Mouse (Mus musculus): Measurements from ENCODE around the gene Prmt2. TPM values are rescaled to one million over a fixed set of nuclear protein-coding genes. Genes with fewer than 3 reads are reported as not detected.

Gene Prmt2
- polyA plus RNA-seq, 1 experiment, result 7.0 TPM

- Histone ChIP-seq H3K4me3 (ENCODE audit: control insufficient read depth, low read depth, low read length) (no peak overlapping the region), H3K36me3 (ENCODE audit: control insufficient read depth, insufficient read depth, low read length) (no peaks in the 10 kb centered on the region), H3K27ac (ENCODE audit: control insufficient read depth, insufficient read depth, low read depth, low read length) (no peak overlapping the region), H3K27me3 (ENCODE audit: control insufficient read depth, insufficient read depth, low read length) (no peaks in the 10 kb centered on the region), H3K4me1 (ENCODE audit: control insufficient read depth, insufficient read depth, low read length) (peaks cover 7% of the 10 kb centered on the region)
- no peak for TF ChIP-seq POLR2A (IDR thresholded peaks at IDR 0.05; ENCODE audit: control insufficient read depth, low read depth, low read length)
- no peak for TF ChIP-seq CTCF (IDR thresholded peaks at IDR 0.05; ENCODE audit: control insufficient read depth, insufficient read depth, insufficient replicate concordance, low read depth, low read length)
These were observed 22.0 kb upstream of the Prmt2 start for GRCm38 (mm10) chr10:76259566-76260232.

DNA sequence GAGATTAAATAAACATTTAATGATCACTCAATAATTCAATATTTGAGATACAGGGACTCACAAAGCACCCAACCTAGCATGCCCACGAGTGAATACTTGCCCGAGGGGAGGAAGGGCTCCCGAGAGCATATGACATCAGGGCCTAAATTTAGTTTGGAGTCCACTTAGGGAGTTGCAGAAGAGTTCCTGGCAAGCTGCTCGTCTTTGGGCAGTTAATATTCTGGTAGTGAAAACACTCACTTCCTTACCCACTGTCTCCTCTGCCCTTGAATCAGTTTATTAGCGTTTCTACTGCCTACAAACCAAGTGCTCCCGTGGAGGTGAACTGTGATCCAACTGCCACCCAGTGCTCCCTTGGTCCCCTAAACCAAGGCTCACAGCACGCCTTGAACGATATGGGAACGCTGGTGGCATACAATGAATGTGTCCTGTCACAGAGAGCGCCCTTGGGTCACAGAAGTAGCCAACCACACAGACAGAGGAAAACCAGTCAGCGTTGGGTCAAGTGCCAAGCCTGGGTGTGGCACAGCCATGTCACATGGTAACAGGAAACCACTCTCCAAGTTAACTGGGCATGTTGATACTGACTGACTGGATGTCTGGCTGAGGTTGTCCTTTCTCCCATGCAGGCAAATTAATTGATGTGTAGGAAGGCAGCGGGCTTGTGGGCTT lies 20.2 kb upstream of the Prmt2 start:
- H3K36me3 ChIP-seq (ENCODE audit: control insufficient read depth, insufficient read depth, low read length), result no peaks in the 10 kb centered on the region
- TF ChIP-seq POLR2A (IDR thresholded peaks at IDR 0.05; ENCODE audit: control insufficient read depth, low read depth, low read length) (no peak), CTCF (IDR thresholded peaks at IDR 0.05; ENCODE audit: control insufficient read depth, insufficient read depth, insufficient replicate concordance, low read depth, low read length) (no peak)
- H3K4me3 ChIP-seq (ENCODE audit: control insufficient read depth, low read depth, low read length), result no peak overlapping the region
- peaks cover 7% of the 10 kb centered on the region for H3K4me1 ChIP-seq (ENCODE audit: control insufficient read depth, insufficient read depth, low read length)
- H3K27me3 ChIP-seq (ENCODE audit: control insufficient read depth, insufficient read depth, low read length), result no peaks in the 10 kb centered on the region
- no peak overlapping the region for H3K27ac ChIP-seq (ENCODE audit: control insufficient read depth, insufficient read depth, low read depth, low read length)

DNA sequence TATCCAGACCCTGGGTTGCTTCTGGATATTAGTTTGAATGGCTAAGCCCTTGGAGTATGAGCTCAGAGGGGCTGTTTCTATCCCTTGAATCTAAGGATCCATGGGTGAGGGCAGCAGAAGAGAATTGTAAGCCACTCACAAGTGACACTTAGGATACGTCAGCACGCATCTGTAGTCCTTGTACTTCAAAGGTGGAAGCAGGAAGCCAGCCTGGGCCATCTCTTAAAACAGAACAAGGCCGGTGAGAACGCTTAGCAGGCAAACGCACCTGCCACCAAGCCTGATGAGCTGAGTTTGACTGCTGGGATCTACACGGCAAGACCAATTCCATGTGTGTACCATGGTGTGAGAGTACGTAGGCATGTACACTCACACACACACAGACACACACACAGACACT lies 19.6 kb upstream of the Prmt2 start:
- TF ChIP-seq CTCF (IDR thresholded peaks at IDR 0.05; ENCODE audit: control insufficient read depth, insufficient read depth, insufficient replicate concordance, low read depth, low read length), result no peak
- no peak for TF ChIP-seq POLR2A (IDR thresholded peaks at IDR 0.05; ENCODE audit: control insufficient read depth, low read depth, low read length)
- H3K27me3 ChIP-seq (ENCODE audit: control insufficient read depth, insufficient read depth, low read length), result no peaks in the 10 kb centered on the region
- peaks cover 7% of the 10 kb centered on the region for H3K4me1 ChIP-seq (ENCODE audit: control insufficient read depth, insufficient read depth, low read length)
- no peak overlapping the region for H3K4me3 ChIP-seq (ENCODE audit: control insufficient read depth, low read depth, low read length)
- no peaks in the 10 kb centered on the region for H3K36me3 ChIP-seq (ENCODE audit: control insufficient read depth, insufficient read depth, low read length)
- H3K27ac ChIP-seq (ENCODE audit: control insufficient read depth, insufficient read depth, low read depth, low read length), result no peak overlapping the region

GRCm38 (mm10) chr10:76255617-76256016 lies 18.0 kb upstream of the Prmt2 start:
- TF ChIP-seq CTCF (IDR thresholded peaks at IDR 0.05; ENCODE audit: control insufficient read depth, insufficient read depth, insufficient replicate concordance, low read depth, low read length) (no peak), POLR2A (IDR thresholded peaks at IDR 0.05; ENCODE audit: control insufficient read depth, low read depth, low read length) (no peak)
- Histone ChIP-seq H3K27ac (ENCODE audit: control insufficient read depth, insufficient read depth, low read depth, low read length) (no peak overlapping the region), H3K36me3 (ENCODE audit: control insufficient read depth, insufficient read depth, low read length) (no peaks in the 10 kb centered on the region), H3K4me1 (ENCODE audit: control insufficient read depth, insufficient read depth, low read length) (peaks cover 7% of the 10 kb centered on the region), H3K27me3 (ENCODE audit: control insufficient read depth, insufficient read depth, low read length) (no peaks in the 10 kb centered on the region), H3K4me3 (ENCODE audit: control insufficient read depth, low read depth, low read length) (no peak overlapping the region)

GRCm38 (mm10) chr10:76253536-76253935 lies 15.9 kb upstream of the Prmt2 start, which contains the start of gene S100b:
Gene S100b, plus strand, starts transcription at chr10:76253853.
- TF ChIP-seq CTCF (IDR thresholded peaks at IDR 0.05; ENCODE audit: control insufficient read depth, insufficient read depth, insufficient replicate concordance, low read depth, low read length) (no peak), POLR2A (IDR thresholded peaks at IDR 0.05; ENCODE audit: control insufficient read depth, low read depth, low read length) (no peak)
- Histone ChIP-seq H3K4me3 (ENCODE audit: control insufficient read depth, low read depth, low read length) (no peak within 1 kb of the TSS), H3K36me3 (ENCODE audit: control insufficient read depth, insufficient read depth, low read length) (no peaks in the 10 kb centered on the region), H3K4me1 (ENCODE audit: control insufficient read depth, insufficient read depth, low read length) (no peaks in the 10 kb centered on the region), H3K27me3 (ENCODE audit: control insufficient read depth, insufficient read depth, low read length) (no peaks in the 10 kb centered on the region), H3K27ac (ENCODE audit: control insufficient read depth, insufficient read depth, low read depth, low read length) (no peak within 1 kb of the TSS)

GRCm38 (mm10) chr10:76253079-76253478 lies 15.4 kb upstream of the Prmt2 start:
- no peaks in the 10 kb centered on the region for H3K36me3 ChIP-seq (ENCODE audit: control insufficient read depth, insufficient read depth, low read length)
- no peak overlapping the region for H3K27ac ChIP-seq (ENCODE audit: control insufficient read depth, insufficient read depth, low read depth, low read length)
- H3K4me1 ChIP-seq (ENCODE audit: control insufficient read depth, insufficient read depth, low read length), result no peaks in the 10 kb centered on the region
- no peak overlapping the region for H3K4me3 ChIP-seq (ENCODE audit: control insufficient read depth, low read depth, low read length)
- no peaks in the 10 kb centered on the region for H3K27me3 ChIP-seq (ENCODE audit: control insufficient read depth, insufficient read depth, low read length)
- TF ChIP-seq POLR2A (IDR thresholded peaks at IDR 0.05; ENCODE audit: control insufficient read depth, low read depth, low read length) (no peak), CTCF (IDR thresholded peaks at IDR 0.05; ENCODE audit: control insufficient read depth, insufficient read depth, insufficient replicate concordance, low read depth, low read length) (no peak)

DNA sequence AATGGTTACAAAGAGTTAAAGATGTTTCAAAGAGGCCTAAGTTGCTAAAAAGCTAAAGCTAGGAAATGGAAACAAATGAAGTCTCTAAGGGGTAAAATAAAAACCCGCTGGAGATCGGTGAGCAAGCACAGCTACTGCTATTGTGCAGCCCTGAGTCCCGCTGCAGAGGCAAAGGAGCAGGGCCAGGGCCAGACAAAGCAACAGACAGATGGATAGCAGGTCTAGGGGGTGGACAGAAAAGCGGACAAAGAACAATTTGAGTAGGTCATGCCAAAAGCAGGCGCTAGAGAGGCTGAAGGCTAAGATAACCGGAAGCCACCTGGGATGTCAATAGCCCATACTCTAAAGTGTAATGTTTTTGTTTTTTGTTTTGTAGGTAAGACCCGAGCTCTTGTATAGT lies 13.2 kb upstream of the Prmt2 start:
- no peak overlapping the region for H3K27ac ChIP-seq (ENCODE audit: control insufficient read depth, insufficient read depth, low read depth, low read length)
- no peaks in the 10 kb centered on the region for H3K36me3 ChIP-seq (ENCODE audit: control insufficient read depth, insufficient read depth, low read length)
- H3K4me3 ChIP-seq (ENCODE audit: control insufficient read depth, low read depth, low read length), result no peak overlapping the region
- H3K27me3 ChIP-seq (ENCODE audit: control insufficient read depth, insufficient read depth, low read length), result no peaks in the 10 kb centered on the region
- no peaks in the 10 kb centered on the region for H3K4me1 ChIP-seq (ENCODE audit: control insufficient read depth, insufficient read depth, low read length)
- TF ChIP-seq POLR2A (IDR thresholded peaks at IDR 0.05; ENCODE audit: control insufficient read depth, low read depth, low read length) (no peak), CTCF (IDR thresholded peaks at IDR 0.05; ENCODE audit: control insufficient read depth, insufficient read depth, insufficient replicate concordance, low read depth, low read length) (no peak)
